Mouse (Mus musculus) T-cell, adult 2 months (primary cell): ENCODE data around the gene Susd6.
A peak's percentile ranks its signal among the peaks of the same experiment; 100 is the strongest.

Source experiments
- DNase-seq: peaks from one replicate; pipeline ENCODE4 v3.0.0; 2022; ENCODE audit warnings: low spot score

Gene Susd6

GRCm38 (mm10) chr12:80838787-80839186 is 48.5 kb downstream of the Susd6 start:
- DNase-seq, result no peak

GRCm38 (mm10) chr12:80839631-80840030 is 49.3 kb downstream of the Susd6 start:
- no peak for DNase-seq

- no peak for DNase-seq
These were observed 51.3 kb downstream of the Susd6 start for GRCm38 (mm10) chr12:80841618-80842017.

GRCm38 (mm10) chr12:80842609-80843008 is 52.3 kb downstream of the Susd6 start:
- DNase-seq, result no peak

GRCm38 (mm10) chr12:80843236-80843635 is 52.9 kb downstream of the Susd6 start:
- DNase-seq, result no peak

- DNase-seq, result no peak
These were observed 53.5 kb downstream of the Susd6 start for GRCm38 (mm10) chr12:80843651-80844444.

- DNase-seq, result no peak
These were observed 55.6 kb downstream of the Susd6 start for GRCm38 (mm10) chr12:80845901-80846300.

- DNase-seq, result peak; percentile 18
These were observed 56.6 kb downstream of the Susd6 start for GRCm38 (mm10) chr12:80846861-80847268.

GRCm38 (mm10) chr12:80852001-80852400 is 61.7 kb downstream of the Susd6 start:
- DNase-seq, result no peak

- no peak for DNase-seq
These were observed 63.4 kb downstream of the Susd6 start for GRCm38 (mm10) chr12:80853737-80854136.

- DNase-seq, result no peak
These were observed 64.4 kb downstream of the Susd6 start for GRCm38 (mm10) chr12:80854671-80855070.

GRCm38 (mm10) chr12:80855100-80855499 is 64.8 kb downstream of the Susd6 start:
- no peak for DNase-seq

- DNase-seq, result no peak
These were observed 65.3 kb downstream of the Susd6 start for GRCm38 (mm10) chr12:80855581-80855980.

- DNase-seq, result no peak
These were observed 67.5 kb downstream of the Susd6 start for GRCm38 (mm10) chr12:80857636-80858293.

GRCm38 (mm10) chr12:80858307-80858706 is 68.0 kb downstream of the Susd6 start:
- no peak for DNase-seq

GRCm38 (mm10) chr12:80861916-80862315 is 71.6 kb downstream of the Susd6 start:
- DNase-seq, result no peak

- no peak for DNase-seq
These were observed 73.1 kb downstream of the Susd6 start for GRCm38 (mm10) chr12:80863370-80863769.

GRCm38 (mm10) chr12:80865175-80865574 is 74.9 kb downstream of the Susd6 start:
- DNase-seq, result no peak

GRCm38 (mm10) chr12:80866023-80866422 is 75.7 kb downstream of the Susd6 start:
- no peak for DNase-seq

- no peak for DNase-seq
These were observed 76.8 kb downstream of the Susd6 start for GRCm38 (mm10) chr12:80867083-80867482.

- DNase-seq, result no peak
These were observed 78.1 kb downstream of the Susd6 start for GRCm38 (mm10) chr12:80868401-80868800.

- no peak for DNase-seq
These were observed 87.1 kb downstream of the Susd6 start for GRCm38 (mm10) chr12:80877215-80878092.

- DNase-seq, result no peak
These were observed 87.8 kb downstream of the Susd6 start for GRCm38 (mm10) chr12:80878093-80878430.
